Mouse (Mus musculus): ENCODE measurements at regions not wholly inside any gene's neighbourhood (a gene's known extent, or its start where the extent isn't known, plus 50 kb on each side); places are given as distances from the start of the nearest gene placed in this dataset.

DNA sequence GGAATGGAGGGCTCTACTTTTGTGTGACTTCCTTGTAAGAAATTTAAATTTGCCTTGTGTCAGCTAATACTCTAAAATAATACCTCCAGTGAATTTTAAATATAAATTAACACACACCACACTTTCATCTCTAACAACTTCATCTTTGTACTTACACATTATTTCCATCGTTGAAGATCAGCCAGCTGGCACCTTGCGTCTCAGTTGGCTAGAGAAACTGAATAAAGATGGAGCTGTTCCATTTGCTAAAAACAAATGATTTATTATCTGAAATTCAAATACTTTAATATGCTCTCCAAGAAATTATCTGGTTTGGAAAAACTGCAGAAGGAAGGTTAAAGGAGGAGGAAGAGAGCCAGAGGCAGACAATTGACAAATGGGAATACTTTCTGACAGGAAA lies 122.0 kb upstream of the Gm11096 start:
- no peak for DNase-seq

DNA sequence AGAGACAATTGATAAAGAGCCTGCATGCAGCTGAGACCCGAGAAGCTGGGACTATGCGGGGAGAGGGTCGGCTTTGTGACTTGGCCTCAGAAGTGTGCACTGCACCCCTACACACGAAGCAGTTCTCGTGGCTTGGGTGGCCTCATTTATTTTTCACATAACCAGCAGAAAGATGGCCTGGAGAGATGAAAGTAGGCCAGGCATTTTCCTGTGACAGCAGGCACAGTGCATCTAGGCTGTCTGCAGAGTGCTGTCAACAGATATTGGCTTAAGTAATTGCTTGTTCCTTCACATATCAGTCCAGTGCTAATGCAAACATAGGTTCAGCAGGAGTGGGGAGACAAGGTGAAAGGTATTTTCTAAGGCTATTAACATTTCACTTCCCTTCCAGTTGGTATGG lies 124.9 kb upstream of the Gm11096 start:
- no peak for DNase-seq

DNA sequence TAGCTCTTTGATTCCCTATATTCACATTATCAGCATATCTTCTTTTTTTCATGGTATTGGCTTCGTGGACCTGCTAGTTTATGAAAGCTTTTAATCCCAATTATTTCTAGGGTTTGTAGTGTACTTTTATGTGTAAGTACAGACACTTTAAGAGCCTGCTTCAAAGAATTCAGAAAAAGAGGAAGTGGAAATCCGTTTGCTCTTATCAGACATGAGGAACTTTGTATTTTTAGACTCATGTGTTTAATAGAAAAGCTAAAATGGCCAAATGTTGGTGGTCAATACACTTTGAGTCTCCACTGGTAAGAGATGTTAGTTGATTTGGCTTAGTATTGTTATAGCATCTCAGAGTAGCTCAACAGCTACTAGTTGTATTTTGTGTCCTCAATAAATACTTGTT lies 135.7 kb upstream of the Gm11096 start:
- DNase-seq, result no peak

DNA sequence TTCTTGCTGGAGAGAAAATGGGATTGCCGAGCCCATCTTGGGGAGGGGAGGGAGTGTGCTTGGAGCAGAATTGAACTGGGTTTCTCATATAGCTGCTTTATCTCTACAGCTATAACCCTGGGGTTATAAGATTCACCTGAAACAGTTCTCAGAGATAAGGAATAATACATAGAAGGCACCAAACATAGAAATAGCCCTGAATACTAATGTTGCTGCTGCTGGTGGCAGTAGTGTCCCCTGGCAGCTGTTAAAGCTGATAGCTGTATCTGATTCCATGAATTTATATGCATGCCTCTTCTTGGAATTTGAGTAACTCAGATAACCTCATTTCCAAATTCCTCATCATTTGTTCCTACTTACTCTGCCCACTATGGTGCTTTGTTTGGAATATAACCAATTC lies 137.0 kb upstream of the Gm11096 start:
- no peak for DNase-seq

DNA sequence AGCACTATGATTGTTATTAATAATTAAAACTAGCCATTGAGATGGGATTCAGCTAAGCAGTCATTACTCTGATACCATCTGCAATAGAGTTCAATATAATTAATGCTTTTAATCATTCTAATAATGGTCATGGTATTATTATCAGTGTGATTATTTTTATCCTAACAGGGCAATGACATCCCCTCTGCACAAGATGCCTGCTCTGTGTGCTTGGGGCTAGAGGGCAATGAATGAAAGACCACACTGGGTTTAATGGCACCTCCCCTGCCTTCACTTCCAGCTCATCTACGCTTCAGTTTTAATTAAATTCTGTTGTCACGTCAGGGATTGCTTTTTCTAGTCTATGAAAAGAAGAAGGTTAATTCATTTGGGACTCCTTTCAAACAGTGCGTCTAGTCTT lies 139.1 kb upstream of the Gm11096 start:
- no peak for DNase-seq

DNA sequence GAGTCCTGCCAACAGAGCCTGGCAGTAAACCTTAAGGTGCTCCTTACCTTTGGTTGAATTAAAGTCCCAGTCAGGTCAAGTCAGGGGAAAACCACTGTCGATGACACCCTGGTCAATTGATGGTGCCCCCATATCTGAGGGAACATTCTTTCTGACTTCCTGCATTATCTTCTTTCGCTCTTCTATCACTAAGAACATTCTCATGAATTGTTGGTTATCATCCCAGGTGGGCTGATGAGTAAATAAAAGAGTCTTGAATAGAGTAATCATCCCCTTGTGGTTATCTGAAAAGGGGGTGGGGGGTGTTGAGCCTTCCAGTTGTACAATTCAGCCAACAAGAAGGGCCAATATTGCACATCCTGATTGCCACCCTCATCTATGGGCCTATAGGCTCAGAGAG lies 149.7 kb upstream of the Gm11096 start:
- DNase-seq, result no peak

DNA sequence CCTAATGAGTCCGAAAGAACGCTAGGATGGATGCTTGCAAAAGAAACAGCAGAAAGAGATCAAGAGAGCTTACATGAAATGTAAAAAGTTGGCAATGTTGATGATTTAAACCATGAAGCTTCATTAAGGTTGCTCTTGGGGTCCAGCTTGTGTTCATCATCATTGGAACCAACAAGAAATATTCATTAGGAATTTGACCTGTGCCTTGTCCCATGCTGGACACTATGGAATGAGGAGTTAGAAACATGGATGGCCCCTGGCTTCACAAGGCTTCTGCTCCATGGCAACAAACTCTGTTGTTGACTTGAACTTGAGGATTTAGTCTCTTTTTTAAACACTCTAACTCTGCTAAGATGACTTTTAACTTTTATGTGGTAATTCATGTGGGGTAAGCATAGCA lies 159.0 kb upstream of the Gm11096 start:
- DNase-seq, result no peak

DNA sequence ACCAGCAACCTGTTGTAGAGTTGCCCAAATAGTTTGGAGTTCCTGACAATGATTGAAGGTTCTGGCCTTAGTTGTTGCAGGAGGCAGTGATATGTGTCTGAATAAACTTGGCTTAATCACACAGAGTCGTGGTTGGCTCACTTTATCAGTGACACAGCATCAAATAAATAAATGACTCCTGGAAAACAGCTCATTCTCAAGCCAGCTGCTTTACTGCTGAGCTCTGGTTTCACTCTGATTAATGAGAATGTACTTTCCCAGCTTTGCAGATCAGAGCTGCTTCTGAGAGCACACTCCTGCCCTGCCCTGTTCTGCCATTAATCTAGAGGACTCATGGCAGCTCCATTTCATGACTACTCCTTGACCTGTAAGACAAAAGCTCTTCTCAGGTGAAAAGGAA lies 171.3 kb upstream of the Gm11096 start:
- no peak for DNase-seq

DNA sequence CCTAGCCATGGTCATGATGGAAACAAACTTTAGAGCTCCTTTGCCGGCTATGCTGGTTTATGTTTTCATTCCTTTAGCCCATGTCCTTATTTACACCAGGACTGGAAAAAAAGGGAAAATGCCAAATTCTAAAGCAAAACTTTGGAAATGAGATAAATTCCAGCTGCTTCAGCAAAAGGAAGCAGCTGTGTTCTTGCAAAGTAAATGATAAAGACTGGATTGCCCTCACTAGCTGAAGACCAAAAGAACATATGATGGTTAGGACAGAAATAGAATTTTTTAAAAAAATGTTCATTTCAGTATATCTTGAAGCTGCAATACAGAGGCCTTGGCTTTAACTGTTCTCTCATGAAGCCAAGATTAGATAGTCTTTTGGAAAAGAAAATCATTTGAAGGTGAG lies 179.6 kb upstream of the Gm11096 start:
- no peak for DNase-seq

DNA sequence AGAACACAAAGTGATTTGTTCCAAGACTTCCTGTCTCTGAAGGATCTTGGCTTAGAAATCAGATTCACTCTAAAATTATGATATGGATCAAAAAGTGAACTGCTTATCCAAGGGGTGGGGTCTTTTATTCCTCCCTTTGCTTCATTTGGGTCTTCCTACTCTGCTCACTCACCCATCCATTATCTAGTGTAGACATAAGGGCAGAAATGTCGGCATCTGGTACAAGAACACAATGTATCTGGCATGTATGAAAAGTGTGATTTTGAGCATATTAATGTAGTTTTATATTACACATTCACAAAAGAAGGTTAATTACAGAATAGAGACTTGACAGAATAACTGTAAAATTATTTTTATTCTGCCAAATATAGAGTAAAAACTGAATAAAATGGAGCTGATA lies 181.5 kb upstream of the Gm11096 start:
- DNase-seq, result no peak

DNA sequence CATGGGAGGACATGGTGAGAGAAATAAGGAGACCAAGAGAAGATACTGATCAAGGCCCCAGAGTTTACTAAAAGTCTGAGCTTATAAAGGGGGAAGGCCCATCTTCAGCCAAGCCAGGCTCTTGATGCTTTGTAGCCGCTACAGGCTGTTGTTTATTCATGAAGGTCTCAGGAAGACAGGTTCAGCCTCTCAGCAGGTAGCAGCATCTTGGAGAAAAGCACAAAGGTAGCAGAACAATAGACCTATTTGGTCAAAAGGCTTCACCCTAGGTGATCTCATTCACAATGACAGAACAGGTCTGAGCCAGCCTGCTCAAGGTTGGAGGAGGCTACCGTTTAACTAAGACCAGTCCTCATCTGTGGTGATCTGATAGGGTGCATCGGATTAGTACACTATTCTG lies 185.5 kb upstream of the Gm11096 start:
- DNase-seq, result no peak

DNA sequence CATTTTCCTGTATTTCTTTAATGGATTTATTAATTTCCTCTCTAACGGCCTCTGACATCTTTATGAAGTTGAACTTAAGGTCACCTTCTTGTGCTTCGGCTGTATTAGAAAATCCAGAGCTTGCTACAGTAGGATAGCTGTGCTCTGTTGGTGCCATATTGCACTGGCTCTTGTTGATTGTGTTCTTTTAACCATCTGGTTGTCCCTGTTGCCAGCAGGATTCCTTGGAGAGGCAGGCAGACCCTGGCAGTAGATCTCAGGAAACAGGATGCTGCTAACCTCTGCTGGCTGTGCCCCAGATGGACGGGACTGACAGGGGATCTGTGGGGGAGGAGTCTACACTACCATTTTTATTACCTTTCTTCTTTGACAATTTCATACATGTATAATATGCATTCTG lies 185.9 kb upstream of the Thumpd2 start:
- no peak for DNase-seq

DNA sequence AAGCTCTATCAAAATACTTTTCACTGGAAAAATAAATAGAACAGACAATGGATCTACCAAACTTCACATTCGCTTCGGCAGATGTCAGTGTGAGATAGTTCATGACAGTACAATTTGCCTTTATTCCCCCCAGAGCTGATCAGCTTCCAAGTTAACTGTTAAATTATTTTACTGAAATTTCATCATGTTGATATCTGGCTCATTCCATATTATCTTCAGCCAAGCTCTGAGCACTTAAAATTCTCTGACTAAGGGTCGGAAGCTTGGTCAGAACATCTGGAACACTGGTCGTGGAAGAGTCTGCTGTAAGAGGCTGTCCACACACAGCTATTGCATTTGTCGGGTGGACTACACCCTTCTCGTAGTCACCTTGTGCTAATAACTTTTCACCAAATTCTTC lies 181.3 kb upstream of the Thumpd2 start:
- DNase-seq, result no peak

DNA sequence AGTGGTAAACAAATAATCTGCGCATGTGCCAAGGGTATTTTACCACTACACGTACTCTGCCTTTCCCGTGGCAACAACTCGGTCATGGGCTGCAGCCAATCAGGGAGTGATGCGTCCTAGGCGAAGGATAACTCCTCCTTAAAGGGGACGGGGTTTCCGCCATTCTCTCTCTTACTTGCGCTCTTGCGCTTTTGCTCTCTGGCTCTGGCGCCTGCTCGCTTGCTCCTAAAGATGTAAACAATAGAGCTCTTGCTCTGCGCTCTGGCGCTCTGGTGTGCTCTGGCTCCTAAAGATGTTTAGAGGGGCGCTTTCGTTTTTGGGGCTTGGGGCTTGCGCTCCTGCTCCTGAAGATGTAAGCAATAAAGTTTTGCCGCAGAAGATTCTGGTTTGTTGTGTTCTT lies 166.9 kb upstream of the Thumpd2 start:
- DNase-seq, result peak; percentile 2

DNA sequence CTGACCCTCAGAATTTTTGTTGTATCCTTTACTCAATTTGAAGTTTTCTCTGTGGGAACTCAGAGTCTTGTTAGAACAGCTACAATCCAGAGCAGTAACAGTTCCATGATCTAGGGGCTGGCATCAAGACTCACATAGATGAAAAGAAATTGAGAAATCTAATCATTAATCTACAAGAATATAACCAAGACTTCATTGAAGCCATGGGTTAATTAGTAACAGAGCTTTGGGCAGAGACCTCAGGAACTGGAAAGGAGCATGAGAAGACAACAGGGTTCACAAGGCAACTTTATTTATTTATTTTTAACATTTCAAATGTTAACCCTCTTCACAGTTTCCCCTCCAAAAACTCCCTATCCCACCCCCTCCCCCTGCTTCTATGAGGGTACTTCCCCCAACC lies 160.4 kb upstream of the Thumpd2 start:
- DNase-seq, result no peak

DNA sequence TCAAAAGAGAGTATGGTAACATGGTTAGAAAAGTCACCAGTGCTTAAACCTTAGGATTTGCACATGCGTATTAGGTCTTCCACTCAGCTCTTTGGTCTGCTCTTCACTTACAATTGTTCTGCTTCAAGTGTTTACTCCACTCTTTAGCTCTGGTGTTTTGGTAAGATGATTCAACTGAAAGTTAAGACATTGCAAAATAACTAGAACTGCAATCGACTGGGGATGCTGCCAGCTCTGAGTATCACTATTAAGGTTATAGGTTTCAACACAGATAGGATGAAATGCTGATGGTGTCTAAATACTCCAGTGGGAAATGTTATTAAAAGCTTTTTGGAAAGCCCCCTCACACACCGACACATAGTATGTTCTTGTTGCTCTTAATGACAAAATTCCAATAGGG lies 156.6 kb upstream of the Thumpd2 start:
- peak; percentile 42 for DNase-seq

DNA sequence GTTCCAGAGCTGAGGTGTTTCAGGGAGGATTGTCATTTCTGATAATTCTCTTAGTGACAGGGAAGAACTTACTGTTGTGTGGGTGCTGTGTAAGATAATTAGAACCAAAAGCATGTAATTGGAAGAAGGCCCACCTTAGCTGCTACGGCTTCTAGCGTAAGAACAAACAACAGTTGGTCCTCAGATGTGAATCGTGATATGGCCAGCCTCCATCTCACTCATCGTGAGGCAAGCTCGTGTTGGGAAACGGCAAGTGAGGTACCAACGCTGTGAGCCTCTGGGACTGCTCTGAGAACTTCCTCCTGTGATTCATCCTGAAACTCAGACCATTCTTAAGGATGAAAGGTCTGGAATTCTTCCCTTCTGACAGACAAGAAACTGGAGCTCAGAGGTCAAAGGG lies 150.0 kb upstream of the Thumpd2 start:
- no peak for DNase-seq

DNA sequence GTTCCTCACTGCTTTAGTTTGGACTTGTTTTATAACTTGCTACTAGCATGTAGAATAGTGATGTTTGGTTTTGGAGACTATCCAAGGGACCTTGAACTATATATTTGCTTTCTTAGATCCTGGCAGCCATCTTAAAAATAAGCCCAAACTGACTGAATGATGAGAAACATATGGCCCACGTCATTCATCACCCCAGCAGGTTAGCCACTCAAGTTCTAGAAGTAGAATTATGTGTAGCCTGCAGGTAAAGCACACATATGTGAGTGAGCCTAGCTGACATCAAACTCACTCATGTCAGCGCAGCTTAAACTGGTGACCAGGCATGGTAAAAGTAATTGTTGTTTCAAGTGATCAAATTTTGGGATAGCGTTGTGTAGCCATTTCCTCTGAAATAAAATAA lies 147.2 kb upstream of the Thumpd2 start:
- DNase-seq, result no peak

DNA sequence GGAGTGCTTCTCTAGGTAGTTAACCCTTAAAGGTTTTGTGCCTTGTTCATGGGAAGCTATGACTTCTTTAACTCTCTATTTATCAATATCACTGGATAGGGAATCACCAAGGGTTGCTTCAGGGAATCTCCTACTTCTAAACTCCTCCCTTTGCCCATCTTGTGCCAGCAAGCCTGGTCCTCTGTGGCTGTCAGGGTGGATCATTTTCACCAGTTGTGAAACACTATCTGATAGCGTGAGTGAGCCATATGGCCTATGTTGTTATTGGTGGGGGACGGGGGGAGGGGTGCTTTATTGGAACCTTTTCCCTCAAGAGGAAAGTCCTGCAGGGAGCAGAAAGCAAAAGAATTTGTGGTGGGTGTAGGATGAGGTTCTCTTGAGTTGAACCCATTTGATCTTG lies 145.5 kb upstream of the Thumpd2 start:
- no peak for DNase-seq

DNA sequence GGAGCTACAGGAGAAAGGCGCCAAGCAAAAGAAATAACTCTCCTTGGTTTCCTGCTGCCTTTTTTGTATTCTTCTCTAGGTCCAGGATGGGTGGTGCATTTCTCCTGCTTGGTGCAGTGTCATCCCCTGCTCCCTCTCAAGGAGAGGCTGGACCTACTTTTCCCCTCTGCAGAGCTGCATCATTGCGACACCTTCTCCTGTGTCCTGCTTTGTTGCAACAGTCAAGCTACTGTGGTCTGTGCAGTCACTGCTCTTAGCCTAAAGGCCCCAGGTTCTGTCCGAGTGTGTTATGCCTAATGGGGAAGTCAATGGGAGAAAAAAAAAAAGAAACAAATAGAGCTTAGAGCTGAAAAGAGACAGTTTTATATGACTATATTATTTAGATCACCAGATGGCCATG lies 144.4 kb upstream of the Thumpd2 start:
- DNase-seq, result no peak

DNA sequence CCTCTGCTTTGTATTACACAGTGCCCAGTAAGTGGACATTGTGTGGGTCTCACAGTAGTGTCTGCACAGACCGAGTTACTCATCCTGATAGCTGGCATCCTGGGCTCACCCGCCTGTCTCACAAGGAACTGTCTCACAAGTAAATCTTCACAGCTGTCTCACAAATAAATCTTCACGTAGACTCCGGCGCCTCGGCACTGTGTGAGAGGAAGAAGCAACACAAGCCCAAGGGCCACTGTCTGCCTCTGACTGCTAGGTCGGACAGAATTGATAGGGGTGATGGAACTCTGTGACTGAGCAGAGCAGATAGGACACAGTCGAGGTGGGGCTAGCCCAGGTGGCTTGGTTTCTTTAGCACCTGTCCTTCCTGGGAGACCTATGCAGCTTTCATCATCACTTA lies 136.2 kb upstream of the Thumpd2 start:
- no peak for DNase-seq

DNA sequence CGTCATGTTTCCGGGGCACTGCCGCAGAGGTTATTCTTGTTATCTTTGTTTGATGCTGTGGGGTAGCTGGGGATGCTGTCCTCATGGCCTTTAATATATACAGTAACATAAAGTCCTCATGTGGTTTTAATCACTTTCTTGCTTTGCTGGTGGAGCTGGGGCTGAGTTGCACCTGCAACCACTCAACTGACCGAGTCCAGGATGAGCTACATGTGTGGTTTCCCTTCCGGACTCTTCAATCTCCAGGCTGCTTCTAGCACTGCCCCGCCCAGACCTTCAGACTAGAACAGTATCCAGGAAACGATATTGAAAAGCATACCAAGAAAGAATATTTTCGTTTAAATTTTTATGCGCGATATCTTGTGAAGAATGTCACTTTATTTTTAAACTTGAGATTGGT lies 129.1 kb upstream of the Thumpd2 start:
- DNase-seq, result no peak

DNA sequence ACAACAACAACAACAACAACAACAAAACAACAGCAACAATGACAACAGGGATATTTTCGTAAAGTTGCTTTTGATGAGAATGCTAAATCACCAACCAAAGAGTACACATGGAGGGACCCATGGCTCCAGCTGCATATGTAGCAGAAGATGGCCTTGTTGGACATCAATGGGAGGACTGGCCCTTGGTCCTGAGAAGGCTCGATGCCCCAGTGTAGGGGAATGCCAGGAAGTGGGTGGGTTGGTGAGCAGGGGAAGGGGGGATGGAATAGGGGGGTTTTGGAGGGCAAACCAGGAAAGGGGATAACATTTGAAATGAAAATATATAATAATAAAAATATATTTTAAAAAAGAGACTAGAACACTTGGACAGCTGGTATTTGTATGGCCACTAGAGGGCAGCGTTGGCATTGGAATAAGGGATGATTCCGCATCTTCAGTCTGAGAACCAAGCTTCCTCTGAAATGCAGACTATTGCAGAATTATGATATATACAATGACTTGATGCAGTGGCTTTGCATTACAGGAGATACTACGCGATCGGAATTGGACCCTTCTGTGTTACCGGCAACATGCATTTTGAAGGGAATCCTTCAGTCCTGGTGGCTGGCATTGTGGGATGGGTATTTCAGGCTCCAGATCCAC lies 128.5 kb upstream of the Thumpd2 start:
- DNase-seq, result peak; percentile 70

DNA sequence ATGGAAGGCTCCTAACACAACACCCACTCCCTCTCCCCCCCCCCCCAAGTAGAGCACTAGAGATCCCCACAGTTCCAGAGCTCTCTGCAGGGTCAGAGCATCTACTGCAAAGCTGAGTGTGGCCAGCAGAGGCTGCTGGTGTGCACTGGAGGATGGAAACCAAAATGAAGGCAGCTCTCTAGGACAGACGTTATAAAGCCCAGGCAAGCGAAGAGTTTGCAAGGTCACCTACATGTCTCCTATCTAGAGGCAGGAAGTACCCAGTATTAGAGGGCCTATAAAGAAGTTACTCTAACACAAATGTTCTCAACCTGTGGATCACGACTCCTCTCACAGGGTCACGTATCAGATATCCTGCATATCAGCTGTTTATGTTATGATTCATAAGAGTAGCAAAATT lies 125.1 kb upstream of the Thumpd2 start:
- DNase-seq, result peak; percentile 23

DNA sequence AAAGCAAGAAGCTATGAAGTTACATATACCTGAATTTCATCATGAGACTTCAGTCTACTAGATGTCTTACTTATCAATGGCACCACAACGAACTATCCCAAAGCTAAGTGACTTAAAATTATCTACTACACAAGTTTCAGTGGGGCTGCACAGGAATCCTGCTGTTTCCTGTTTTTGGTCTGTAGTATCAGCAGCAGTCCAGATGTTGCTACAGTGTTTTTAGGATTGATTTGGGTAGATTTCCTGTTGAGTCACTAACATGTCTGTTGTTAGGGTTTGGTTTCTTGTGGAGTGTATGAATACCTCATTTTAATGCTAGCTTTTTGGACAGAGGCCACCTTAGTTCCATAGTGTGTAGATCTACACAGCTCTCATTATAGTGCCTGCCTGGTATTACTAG lies 120.8 kb upstream of the Thumpd2 start:
- no peak for DNase-seq
